Mouse (Mus musculus): ENCODE results near the gene Gm2042.
"Not testable (repeated sequence)": the region's sequence is repeated elsewhere in the genome, so short reads cannot be mapped to it uniquely, and the experiment has no call there.

Gene Gm2042

GRCm38 (mm10) chr12:87953780-87954179, at the start of gene Gm2042:
Gene Gm2042 (plus strand): TSS chr12:87954080.
- CTCF ChIA-PET, POLR2A ChIA-PET: not testable (repeated sequence)

DNA sequence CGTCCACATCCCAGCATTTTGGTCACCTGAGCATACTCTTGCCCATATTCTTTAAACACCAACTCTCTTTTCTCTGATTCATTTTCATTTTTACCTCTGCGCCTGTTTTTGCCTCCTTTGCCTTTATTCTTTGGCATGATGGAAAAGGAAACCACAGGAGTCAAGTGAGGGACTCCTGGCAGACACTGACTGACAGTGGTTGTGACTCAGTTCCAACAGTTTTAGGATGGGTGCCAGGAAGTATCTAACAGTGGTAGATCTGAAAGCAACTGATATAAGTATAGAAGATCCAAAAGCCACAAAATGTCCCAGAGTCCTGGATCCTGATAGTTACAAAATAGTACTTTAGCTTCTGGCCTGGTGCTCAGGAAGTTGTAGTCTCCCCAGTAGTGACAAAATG, 34.2 kb upstream of the Gm2042 start, which contains the start of gene Gm2035:
TSS of gene Gm2035 (minus strand) at position 137 of the 400 bp plus-strand sequence.
- CTCF ChIA-PET, POLR2A ChIA-PET: not testable (repeated sequence)

DNA sequence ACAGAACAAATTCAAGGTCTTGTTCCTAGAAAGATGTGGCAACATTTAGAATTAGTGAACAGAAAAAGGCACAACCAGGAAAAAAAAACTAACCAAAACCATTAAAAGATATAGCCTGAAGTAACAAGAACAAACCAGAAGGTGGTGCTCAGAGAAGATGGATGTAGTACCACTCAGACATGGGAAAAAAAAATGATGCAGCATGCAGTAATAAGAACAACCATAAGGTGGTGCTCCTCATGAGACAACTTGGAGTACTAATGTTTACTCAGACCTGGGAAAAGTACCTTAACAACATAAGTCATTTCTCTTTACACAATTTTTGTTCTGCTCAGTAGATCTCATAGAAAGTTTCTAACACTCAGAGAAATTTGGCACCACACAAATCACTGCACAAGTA, 30.1 kb downstream of the Gm2042 start:
- POLR2A ChIA-PET, CTCF ChIA-PET: not testable (repeated sequence)

DNA sequence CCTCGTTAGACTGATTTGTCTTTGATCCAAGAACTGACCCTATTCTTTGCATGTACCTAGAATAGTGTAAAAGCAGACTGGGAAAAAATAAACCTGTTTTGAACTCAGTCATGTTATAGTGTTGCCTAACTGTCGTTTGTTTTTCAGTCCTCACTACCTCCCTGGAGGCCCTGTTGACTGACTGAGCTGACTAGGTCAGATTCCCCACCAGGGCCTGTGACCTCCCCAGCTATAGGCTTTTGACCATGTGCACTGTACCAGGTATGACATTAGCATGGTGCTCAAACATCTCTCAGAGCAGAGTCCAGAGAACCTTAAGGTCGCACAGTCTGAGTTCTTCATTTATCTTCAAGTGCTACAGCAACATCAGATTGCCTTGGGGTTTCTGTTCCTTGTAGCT, 50.2 kb downstream of the Gm2042 start:
- POLR2A ChIA-PET, CTCF ChIA-PET: not testable (repeated sequence)
